Mouse (Mus musculus) testis, postnatal 10 days (tissue): Measurements from ENCODE around the gene Pcyt1a.

Experiments
- DNase-seq: peaks from one replicate; pipeline ENCODE4 v3.0.0; 2021; ENCODE audit warnings: low spot score

Pcyt1a gene

GRCm38 (mm10) chr16:32430474-32431046 is at the start of gene Pcyt1a:
Pcyt1a (plus strand) TSS chr16:32430921.
- DNase-seq, result peak; percentile 91

- DNase-seq, result no peak
Measured at GRCm38 (mm10) chr16:32382901-32383300, 47.8 kb upstream of the Pcyt1a start.

GRCm38 (mm10) chr16:32384885-32385284 is 45.8 kb upstream of the Pcyt1a start:
- DNase-seq, result no peak

GRCm38 (mm10) chr16:32386826-32387225 is 43.9 kb upstream of the Pcyt1a start:
- DNase-seq, result no peak

GRCm38 (mm10) chr16:32389049-32389448 is 41.7 kb upstream of the Pcyt1a start:
- DNase-seq, result no peak

- DNase-seq, result no peak
Measured at GRCm38 (mm10) chr16:32389841-32390240, 40.9 kb upstream of the Pcyt1a start.

GRCm38 (mm10) chr16:32390882-32391281 is 39.8 kb upstream of the Pcyt1a start:
- DNase-seq, result no peak

- no peak for DNase-seq
Measured at GRCm38 (mm10) chr16:32395679-32396540, 34.8 kb upstream of the Pcyt1a start.

GRCm38 (mm10) chr16:32396541-32396835 is 34.2 kb upstream of the Pcyt1a start:
- DNase-seq, result no peak

GRCm38 (mm10) chr16:32398206-32398605 is 32.5 kb upstream of the Pcyt1a start:
- DNase-seq, result peak; percentile 13

GRCm38 (mm10) chr16:32400267-32400666 is 30.5 kb upstream of the Pcyt1a start, which contains the start of gene Tm4sf19:
Tm4sf19 (plus strand) TSS chr16:32400506.
- no peak for DNase-seq

GRCm38 (mm10) chr16:32401335-32401965 is 29.3 kb upstream of the Pcyt1a start:
- no peak for DNase-seq

- DNase-seq, result no peak
Measured at GRCm38 (mm10) chr16:32402818-32403217, 27.9 kb upstream of the Pcyt1a start.

GRCm38 (mm10) chr16:32405716-32406115 is 25.0 kb upstream of the Pcyt1a start:
- no peak for DNase-seq

GRCm38 (mm10) chr16:32406671-32407070 is 24.1 kb upstream of the Pcyt1a start:
- DNase-seq, result no peak

GRCm38 (mm10) chr16:32407730-32408129 is 23.0 kb upstream of the Pcyt1a start:
- no peak for DNase-seq

GRCm38 (mm10) chr16:32417457-32417856 is 13.3 kb upstream of the Pcyt1a start:
- DNase-seq, result no peak

- DNase-seq, result peak; percentile 96
Measured at GRCm38 (mm10) chr16:32419517-32420483, 10.9 kb upstream of the Pcyt1a start, which contains the start of gene Tctex1d2. Tctex1d2 (plus strand) TSS chr16:32419702.

- DNase-seq, result no peak
Measured at GRCm38 (mm10) chr16:32427506-32427905, 3.2 kb upstream of the Pcyt1a start.

GRCm38 (mm10) chr16:32431047-32431591 is 398 bp downstream of the Pcyt1a start:
- peak; percentile 53 for DNase-seq

- no peak for DNase-seq
Measured at GRCm38 (mm10) chr16:32431926-32432325, 1.2 kb downstream of the Pcyt1a start.

- DNase-seq, result no peak
Measured at GRCm38 (mm10) chr16:32433138-32433537, 2.4 kb downstream of the Pcyt1a start.
